Mouse (Mus musculus) hindbrain, embryonic 15.5 days (tissue): ENCODE measurements around the gene Ptprf. TPM values are rescaled to one million over a fixed set of nuclear protein-coding genes. Genes with fewer than 3 reads are reported as not detected.

Experiments used
- ATAC-seq: fragments of 200-750 bp; cut with Nextera tagmentation; 2 replicates; pipeline ENCODE4 v1.8.0; 2017; ENCODE audit warnings: low read depth, moderate number of reproducible peaks, moderate TSS enrichment; ENCODE audit not compliant: low FRiP score
- H3K27ac ChIP-seq: fragments of 300-500 bp; sonication (generic); replicated peaks from 2 replicates; pipeline ENCODE4 v1.5.1; 2015; ENCODE audit warnings: mild to moderate bottlenecking, inconsistent platforms
- H3K27me3 ChIP-seq: fragments of 300-500 bp; sonication (generic); 2 replicates; pipeline ENCODE4 v1.6.1; 2015; ENCODE audit warnings: control low read depth, inconsistent platforms
- H3K36me3 ChIP-seq: fragments of 300-500 bp; sonication (generic); 2 replicates; pipeline ENCODE4 v1.6.1; 2015; ENCODE audit warnings: control low read depth, inconsistent platforms
- H3K4me1 ChIP-seq: fragments of 300-500 bp; sonication (generic); replicated peaks from 2 replicates; pipeline ENCODE4 v1.6.1; 2015; ENCODE audit warnings: control low read depth, inconsistent platforms
- H3K4me2 ChIP-seq: fragments of 300-500 bp; sonication (generic); 2 replicates; pipeline ENCODE4 v1.6.1; 2015; ENCODE audit warnings: moderate library complexity, mild to moderate bottlenecking, inconsistent platforms
- H3K4me3 ChIP-seq: fragments of 300-500 bp; sonication (generic); 2 replicates; pipeline ENCODE4 v1.5.1; 2015; ENCODE audit warnings: mild to moderate bottlenecking, inconsistent platforms
- H3K9ac ChIP-seq: fragments of 300-500 bp; sonication (generic); 2 replicates; pipeline ENCODE4 v1.6.1; 2015; ENCODE audit warnings: inconsistent platforms
- H3K9me3 ChIP-seq: fragments of 300-500 bp; sonication (generic); 2 replicates; pipeline ENCODE4 v1.6.1; 2016; ENCODE audit warnings: control low read depth, inconsistent platforms
- WGBS: fragments of 180-500 bp; shearing (Covaris S2); methylation state at CpG from one replicate; pipeline ENCODE4 v1.1.7; 2015; 5-methylcytosine and 5-hydroxymethylcytosine counted together
- polyA plus RNA-seq: library from polyadenylated mRNA; unstranded; fragments of >200 nt; fragmentation: Nextera tagmentation; extraction: Ambion mirVana; gene quantifications from 2 replicates; pipeline ENCODE4 v1.2.1, GENCODE M21; 2015

The Ptprf gene
- polyA plus RNA-seq, 1 experiment from 2014 or later, result 86.3 TPM

DNA sequence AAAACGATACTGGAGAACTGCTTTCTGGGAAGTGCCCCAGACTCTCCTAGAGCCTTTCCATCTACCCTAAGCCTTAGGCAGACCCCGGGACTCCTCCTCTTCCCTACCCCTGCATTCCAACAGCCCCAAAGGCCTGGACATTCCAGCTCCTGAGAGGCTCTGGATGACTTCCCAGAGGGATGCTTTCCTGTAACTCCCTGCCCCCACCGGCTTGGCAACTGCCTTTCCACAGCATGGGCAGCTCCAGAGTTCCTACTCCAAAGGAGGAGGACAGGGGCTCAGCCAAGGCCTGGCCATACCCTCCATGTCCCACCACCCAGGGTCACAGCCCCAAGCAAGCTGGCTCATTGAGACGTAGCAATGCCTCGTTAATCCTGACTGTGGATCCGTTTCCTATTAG is 21.2 kb downstream of the Ptprf start:
- Histone ChIP-seq H3K4me3 (no peak overlapping the region), H3K9me3 (no peaks in the 10 kb centered on the region), H3K36me3 (peaks cover 19% of the 10 kb centered on the region; the same call in 1 of the 2 replicates), H3K27me3 (no peaks in the 10 kb centered on the region), H3K27ac (no peak overlapping the region), H3K9ac (no peak overlapping the region), H3K4me2 (no peak overlapping the region), H3K4me1 (peaks cover 54% of the 10 kb centered on the region)
- ATAC-seq, result peak; percentile 13; the same call in 1 of the 2 replicates
- 41% methylated on average over 6 of the region's 6 CpGs for WGBS

DNA sequence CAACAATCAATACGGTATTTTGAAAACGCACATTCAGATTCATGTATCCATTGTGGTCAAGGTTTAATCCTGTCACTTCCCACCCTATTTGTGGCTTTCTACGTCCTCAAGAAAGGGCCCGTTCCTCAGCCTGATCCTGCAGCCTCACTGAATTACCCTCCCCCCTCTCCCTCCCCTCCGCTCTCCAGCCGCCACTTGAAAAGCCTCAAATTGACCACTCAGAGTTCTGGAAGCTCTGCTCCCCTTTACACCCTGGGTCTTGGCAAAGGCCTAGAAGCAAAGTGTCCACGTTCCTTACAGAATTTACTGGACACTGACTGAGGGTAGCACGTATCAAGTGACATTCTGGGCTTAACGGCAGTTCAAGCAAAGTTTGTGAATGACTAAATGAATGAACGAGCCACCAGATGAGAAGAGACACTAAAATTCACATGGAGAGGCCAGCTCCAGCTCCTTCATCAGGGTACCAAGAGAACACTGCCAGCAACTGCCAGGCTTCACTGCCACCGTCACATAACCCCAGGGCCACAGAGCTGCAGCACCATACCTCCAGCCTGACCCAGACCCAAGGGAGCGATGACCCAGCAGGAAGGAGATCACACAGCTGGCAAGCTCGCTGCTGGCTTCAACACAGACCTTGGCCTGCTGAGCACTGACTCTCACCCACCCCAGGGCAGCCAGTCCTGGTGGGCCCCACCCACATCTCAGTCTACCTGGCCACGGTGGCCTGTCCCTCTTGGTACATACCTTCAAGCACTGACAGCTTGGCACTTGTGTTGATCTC is 22.6 kb downstream of the Ptprf start:
- no peak overlapping the region for H3K4me2 ChIP-seq
- no peak overlapping the region for H3K9ac ChIP-seq
- peaks cover 14% of the 10 kb centered on the region; the same call in 1 of the 2 replicates for H3K36me3 ChIP-seq
- peaks cover 43% of the 10 kb centered on the region for H3K4me1 ChIP-seq
- ATAC-seq, result no peak
- no peak overlapping the region for H3K4me3 ChIP-seq
- H3K27ac ChIP-seq, result no peak overlapping the region
- no peaks in the 10 kb centered on the region for H3K27me3 ChIP-seq
- H3K9me3 ChIP-seq, result no peaks in the 10 kb centered on the region
- WGBS, result 80% methylated on average over 14 of the region's 14 CpGs

DNA sequence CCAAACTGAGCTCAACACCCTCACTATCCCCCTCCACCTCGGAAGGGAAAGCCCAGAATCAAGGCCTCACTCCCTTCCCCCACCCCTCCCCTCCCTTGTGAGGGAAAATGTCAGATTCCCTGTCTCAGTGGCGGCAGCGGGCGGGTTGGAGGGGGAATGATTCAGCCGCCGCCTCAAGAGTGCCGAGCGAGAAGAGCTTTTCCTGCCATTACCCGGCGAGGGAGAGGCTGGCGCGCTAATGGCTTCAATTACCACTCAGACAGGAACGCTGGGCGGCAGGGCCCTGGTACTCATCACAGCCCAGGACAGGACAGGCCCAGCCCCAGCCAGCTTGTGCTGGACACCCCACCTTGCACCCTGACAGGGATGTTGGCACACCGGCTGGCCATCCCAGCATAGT is 25.6 kb downstream of the Ptprf start:
- Histone ChIP-seq H3K9ac (peak overlapping the region; percentile 19; the same call in 1 of the 2 replicates), H3K36me3 (peaks cover 14% of the 10 kb centered on the region; the same call in 1 of the 2 replicates), H3K27me3 (no peaks in the 10 kb centered on the region), H3K9me3 (no peaks in the 10 kb centered on the region), H3K27ac (peak overlapping the region; percentile 73), H3K4me2 (peak overlapping the region; percentile 30), H3K4me1 (peaks cover 52% of the 10 kb centered on the region), H3K4me3 (no peak overlapping the region)
- peak; percentile 13; the same call in 1 of the 2 replicates for ATAC-seq
- WGBS, result 25% methylated on average over 15 of the region's 15 CpGs

DNA sequence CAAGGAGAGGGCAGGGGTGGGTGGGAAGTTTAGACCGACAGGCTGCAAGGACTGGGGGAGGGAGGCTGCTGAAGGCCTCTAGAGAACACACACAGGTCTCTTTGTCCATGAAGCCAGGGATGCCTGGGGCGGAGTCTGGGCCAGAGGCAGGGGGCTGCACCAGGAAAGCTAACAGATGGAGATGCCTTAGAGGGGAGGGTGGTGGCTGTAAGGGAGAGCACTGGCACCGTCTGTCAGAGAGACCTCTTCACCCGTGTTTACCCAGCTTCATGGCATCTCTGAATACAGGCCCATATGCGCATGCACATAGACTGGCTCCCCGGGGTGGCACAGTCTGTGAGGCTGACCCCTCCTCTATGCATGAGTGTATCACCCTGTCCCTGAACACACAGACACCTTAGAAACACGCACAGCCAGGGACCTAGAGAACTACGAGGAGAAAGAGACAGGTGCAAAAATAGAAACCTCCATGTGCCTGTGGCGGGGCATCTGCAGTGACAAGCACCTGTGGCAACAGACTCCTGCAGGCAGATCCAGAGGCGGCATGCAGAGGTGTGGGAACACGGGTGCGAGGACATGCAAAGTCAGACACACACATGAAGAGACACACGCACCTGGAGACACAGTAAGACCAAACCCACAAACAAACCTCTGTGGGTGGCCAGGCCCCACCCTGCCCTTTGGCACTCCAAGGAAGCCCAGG is 29.3 kb downstream of the Ptprf start:
- WGBS, result 37% methylated on average over 13 of the region's 13 CpGs
- Histone ChIP-seq H3K27ac (peak overlapping the region; percentile 81; the same call in 1 of the 2 replicates), H3K4me3 (no peak overlapping the region), H3K4me1 (peaks cover 63% of the 10 kb centered on the region), H3K9ac (no peak overlapping the region), H3K27me3 (no peaks in the 10 kb centered on the region), H3K9me3 (no peaks in the 10 kb centered on the region), H3K4me2 (peak overlapping the region; percentile 83), H3K36me3 (peaks cover 2% of the 10 kb centered on the region; the same call in 1 of the 2 replicates)
- ATAC-seq, result peak; percentile 17

DNA sequence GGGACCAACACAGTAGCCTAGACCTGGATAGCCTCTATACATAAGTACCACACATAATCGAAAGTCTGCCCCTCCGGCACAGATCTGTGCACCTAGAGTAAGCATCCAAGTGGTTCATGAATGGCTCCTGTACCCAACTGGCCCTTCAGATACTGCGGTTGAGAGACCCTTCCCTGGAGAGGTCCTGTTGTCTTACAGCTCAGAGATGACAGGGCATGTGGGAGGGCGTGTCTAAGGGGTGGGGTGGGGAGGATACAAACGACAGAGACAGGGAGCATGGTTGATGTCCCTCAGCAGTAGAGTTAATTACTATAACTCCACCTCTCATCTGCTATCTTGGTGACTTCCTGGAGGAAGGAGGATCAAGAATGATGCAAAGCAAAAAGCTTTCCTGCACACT is 29.9 kb downstream of the Ptprf start:
- H3K4me1 ChIP-seq, result peaks cover 64% of the 10 kb centered on the region
- H3K4me2 ChIP-seq, result peak overlapping the region; percentile 83
- H3K4me3 ChIP-seq, result peak overlapping the region; percentile 45
- H3K9ac ChIP-seq, result peak overlapping the region; percentile 50
- H3K27me3 ChIP-seq, result no peaks in the 10 kb centered on the region
- no peaks in the 10 kb centered on the region for H3K9me3 ChIP-seq
- ATAC-seq, result peak; percentile 9; the same call in 1 of the 2 replicates
- H3K36me3 ChIP-seq, result no peaks in the 10 kb centered on the region
- 20% methylated on average over 5 of the region's 5 CpGs for WGBS
- H3K27ac ChIP-seq, result peak overlapping the region; percentile 81

DNA sequence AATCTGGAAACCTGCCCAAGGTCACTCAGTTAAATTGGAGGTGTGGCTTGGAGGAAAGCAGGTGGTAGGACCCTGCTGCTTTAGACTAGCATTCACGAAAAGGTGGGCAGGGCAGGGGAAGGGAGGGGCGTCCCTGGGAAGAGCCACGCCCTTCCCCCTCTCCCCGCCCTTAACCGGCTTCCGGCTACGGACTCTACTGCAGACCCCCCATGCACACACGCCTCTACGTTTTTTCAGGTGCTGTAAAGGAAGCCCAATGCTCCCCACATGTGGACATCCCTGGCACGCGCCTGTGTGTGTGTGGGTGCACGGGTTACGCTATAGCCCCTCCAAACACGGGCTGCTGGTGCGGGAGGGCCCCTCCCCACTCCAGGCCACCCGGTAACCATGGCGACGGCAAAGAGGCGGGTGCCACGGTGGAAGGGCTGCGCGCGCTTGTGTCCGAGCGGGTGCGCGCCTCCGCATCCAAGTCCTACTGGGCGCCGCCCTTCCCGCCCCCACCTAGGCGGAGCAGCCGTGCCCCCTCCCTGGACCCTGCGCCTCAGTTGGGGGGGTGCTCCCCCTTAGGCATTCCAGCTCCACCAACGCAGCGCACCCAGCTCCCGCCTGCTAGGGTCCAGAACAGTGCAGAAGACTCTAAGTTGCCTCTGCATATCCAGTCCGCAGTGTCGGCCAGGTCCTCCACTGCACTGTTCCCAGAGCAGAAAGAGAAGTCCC is 30.5 kb downstream of the Ptprf start:
- peaks cover 64% of the 10 kb centered on the region for H3K4me1 ChIP-seq

DNA sequence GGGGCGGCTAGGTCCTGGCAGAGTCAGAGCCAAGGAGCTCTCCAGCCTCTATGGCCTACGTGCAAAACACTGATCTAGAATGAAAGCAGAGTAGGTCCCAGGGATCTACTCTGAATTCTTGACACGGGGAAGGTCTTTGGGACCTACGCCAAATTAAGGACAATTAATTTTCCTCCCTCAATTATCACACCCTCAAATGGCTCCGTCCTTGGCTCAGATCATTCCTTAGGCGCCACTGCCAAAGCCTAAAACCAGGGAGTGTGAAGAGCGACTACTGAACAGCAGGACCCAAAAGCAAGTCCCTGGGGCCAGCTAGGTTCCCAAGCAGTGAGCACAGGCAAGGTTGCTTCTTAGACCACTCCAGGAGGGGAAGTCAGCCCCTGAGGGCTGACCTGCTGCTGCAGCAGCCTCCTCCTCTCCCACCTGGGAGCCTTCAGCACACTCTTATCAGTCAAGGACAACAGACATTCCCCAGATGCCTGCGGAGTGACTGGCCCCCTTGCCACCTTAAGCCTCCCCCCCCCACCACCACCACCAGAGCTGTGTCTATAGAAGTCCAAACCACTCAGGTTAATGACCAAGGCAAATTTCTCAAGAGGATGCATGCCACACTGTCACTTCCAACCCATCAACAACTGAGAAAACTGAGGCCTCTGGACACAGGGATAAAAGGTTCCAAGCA is 31.3 kb downstream of the Ptprf start:
- 52% methylated on average over 8 of the region's 8 CpGs for WGBS
- no peak for ATAC-seq
- no peak overlapping the region for H3K4me3 ChIP-seq

More for the DNA sequence above, 30.5 kb downstream of the Ptprf start:
- Histone ChIP-seq H3K27me3 (no peaks in the 10 kb centered on the region), H3K4me2 (peak overlapping the region; percentile 83), H3K27ac (peak overlapping the region; percentile 81), H3K36me3 (no peaks in the 10 kb centered on the region), H3K9ac (peak overlapping the region; percentile 50), H3K9me3 (no peaks in the 10 kb centered on the region), H3K4me3 (peak overlapping the region; percentile 45)
- ATAC-seq, result peak; percentile 68
- WGBS, result under 1% methylated on average over 38 of the region's 39 CpGs

DNA sequence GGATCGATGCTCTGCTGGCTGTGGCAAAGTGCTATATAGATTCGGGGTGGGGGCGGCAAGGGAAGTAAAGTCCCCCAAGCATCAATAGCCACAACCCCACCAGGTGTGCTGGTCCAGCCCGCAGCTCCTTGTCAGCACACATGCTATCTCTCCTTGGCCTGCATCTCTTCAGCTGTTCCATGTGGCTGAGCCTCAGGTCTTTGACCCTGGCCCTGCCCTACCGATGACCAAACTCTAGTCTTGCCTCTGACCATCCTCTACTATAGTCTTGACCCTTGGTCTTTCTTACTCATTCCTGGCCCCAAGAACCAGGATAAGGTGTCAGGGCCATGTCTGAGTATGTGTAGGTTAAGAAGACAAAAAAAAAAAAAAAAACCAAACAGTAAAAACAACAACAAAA is 33.2 kb downstream of the Ptprf start:
- no peaks in the 10 kb centered on the region for H3K27me3 ChIP-seq
- H3K4me1 ChIP-seq, result peaks cover 53% of the 10 kb centered on the region
- H3K9me3 ChIP-seq, result no peaks in the 10 kb centered on the region
- H3K4me3 ChIP-seq, result no peak overlapping the region
- H3K4me2 ChIP-seq, result no peak overlapping the region
- no peak overlapping the region for H3K27ac ChIP-seq
- H3K9ac ChIP-seq, result no peak overlapping the region
- 91% methylated on average over 5 of the region's 5 CpGs for WGBS
- ATAC-seq, result no peak
- H3K36me3 ChIP-seq, result peaks cover 4% of the 10 kb centered on the region; the same call in 1 of the 2 replicates

More for the DNA sequence above, 31.3 kb downstream of the Ptprf start:
- no peaks in the 10 kb centered on the region for H3K27me3 ChIP-seq
- peaks cover 57% of the 10 kb centered on the region for H3K4me1 ChIP-seq
- H3K9ac ChIP-seq, result no peak overlapping the region
- H3K4me2 ChIP-seq, result peak overlapping the region; percentile 83
- no peaks in the 10 kb centered on the region for H3K9me3 ChIP-seq
- peak overlapping the region; percentile 81 for H3K27ac ChIP-seq
- 0 out of 2 replicates have a peak, but pooled peaks cover 4% of the 10 kb centered on the region for H3K36me3 ChIP-seq

DNA sequence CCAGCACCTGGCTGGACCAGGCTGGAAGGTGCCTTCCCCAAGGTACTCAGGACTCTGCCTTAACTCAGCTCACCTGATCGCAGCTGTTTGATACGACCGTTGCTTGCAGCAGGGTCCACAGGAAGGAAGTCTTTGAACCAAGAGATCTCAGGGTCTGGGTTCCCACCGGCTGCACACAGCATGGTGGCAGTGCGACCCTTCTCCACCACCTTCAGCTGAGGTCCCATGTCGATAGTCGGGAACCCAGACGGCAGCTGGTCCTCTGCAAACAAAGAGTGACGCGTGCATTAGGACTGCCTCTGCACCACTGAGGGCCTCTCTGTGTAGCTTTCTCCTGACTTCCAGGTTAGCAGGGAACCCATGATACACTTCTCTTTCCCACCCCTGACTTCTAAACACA is 33.8 kb downstream of the Ptprf start:
- Histone ChIP-seq H3K27ac (no peak overlapping the region), H3K9me3 (no peaks in the 10 kb centered on the region), H3K36me3 (peaks cover 4% of the 10 kb centered on the region; the same call in 1 of the 2 replicates), H3K27me3 (no peaks in the 10 kb centered on the region), H3K4me2 (no peak overlapping the region), H3K9ac (no peak overlapping the region), H3K4me1 (peaks cover 47% of the 10 kb centered on the region), H3K4me3 (no peak overlapping the region)
- WGBS, result 70% methylated on average over 10 of the region's 10 CpGs
- no peak for ATAC-seq

DNA sequence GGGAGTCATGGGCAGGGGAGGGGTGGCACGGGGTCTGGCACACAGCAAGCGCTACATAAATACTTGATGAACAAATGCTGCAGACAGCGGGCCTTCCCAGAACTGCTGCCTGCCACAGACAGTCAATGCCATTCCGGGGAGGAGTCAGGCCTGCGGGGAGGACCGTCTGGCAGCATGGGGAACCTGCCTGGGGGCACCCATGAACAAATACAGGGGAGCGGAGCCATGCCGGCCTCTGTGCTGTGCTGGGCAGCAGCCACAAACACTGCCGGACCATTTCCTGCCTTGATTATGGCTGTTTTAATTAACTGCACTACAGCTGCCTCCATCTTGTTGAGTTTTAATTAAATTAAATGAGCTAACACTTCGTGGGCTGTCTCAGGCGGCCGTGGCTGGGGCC is 35.0 kb downstream of the Ptprf start:
- peaks cover 35% of the 10 kb centered on the region for H3K4me1 ChIP-seq
- no peak overlapping the region for H3K4me3 ChIP-seq
- no peaks in the 10 kb centered on the region for H3K27me3 ChIP-seq
- no peak for ATAC-seq
- no peak overlapping the region for H3K9ac ChIP-seq
- WGBS, result 32% methylated on average over 12 of the region's 12 CpGs
- H3K4me2 ChIP-seq, result no peak overlapping the region
- peaks cover 11% of the 10 kb centered on the region; the same call in 1 of the 2 replicates for H3K36me3 ChIP-seq
- H3K9me3 ChIP-seq, result no peaks in the 10 kb centered on the region
- 0 out of 2 replicates have a peak overlapping the region, but pooled peaks have one; percentile 17 for H3K27ac ChIP-seq

DNA sequence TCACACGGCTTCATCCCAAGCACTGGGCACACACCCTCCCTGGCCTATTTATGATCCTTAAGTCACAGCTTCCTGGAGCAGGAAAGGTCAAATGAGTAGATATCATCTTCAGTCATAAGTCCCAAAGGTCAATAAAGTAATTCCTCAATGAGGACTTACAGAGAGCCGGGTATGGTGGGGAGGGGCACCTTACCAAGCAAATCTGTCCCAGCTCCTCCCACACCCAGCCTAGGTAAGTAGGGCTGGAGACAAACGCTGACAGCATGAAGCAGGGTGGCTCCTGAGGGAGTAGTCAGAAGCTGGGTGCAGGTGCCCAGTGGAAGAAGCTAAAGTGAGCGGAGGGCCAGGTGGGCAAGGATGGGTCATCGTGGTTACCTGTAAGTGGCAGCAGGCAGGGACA is 36.3 kb downstream of the Ptprf start:
- H3K4me1 ChIP-seq, result peaks cover 23% of the 10 kb centered on the region
- H3K4me2 ChIP-seq, result no peak overlapping the region
- no peaks in the 10 kb centered on the region for H3K9me3 ChIP-seq
- no peak for ATAC-seq
- H3K36me3 ChIP-seq, result peaks cover 11% of the 10 kb centered on the region; the same call in 1 of the 2 replicates
- no peak overlapping the region for H3K27ac ChIP-seq
- H3K9ac ChIP-seq, result no peak overlapping the region
- no peaks in the 10 kb centered on the region for H3K27me3 ChIP-seq
- 92% methylated on average over 5 of the region's 5 CpGs for WGBS
- H3K4me3 ChIP-seq, result no peak overlapping the region
